Mouse (Mus musculus): ENCODE measurements around the gene Lrrc56. TPM values are rescaled to one million over a fixed set of nuclear protein-coding genes. Genes with fewer than 3 reads are reported as not detected.

The Lrrc56 gene
- total and polyA plus RNA-seq, 2 experiments from 2014 or later: 7.2 to 19.7 TPM

DNA sequence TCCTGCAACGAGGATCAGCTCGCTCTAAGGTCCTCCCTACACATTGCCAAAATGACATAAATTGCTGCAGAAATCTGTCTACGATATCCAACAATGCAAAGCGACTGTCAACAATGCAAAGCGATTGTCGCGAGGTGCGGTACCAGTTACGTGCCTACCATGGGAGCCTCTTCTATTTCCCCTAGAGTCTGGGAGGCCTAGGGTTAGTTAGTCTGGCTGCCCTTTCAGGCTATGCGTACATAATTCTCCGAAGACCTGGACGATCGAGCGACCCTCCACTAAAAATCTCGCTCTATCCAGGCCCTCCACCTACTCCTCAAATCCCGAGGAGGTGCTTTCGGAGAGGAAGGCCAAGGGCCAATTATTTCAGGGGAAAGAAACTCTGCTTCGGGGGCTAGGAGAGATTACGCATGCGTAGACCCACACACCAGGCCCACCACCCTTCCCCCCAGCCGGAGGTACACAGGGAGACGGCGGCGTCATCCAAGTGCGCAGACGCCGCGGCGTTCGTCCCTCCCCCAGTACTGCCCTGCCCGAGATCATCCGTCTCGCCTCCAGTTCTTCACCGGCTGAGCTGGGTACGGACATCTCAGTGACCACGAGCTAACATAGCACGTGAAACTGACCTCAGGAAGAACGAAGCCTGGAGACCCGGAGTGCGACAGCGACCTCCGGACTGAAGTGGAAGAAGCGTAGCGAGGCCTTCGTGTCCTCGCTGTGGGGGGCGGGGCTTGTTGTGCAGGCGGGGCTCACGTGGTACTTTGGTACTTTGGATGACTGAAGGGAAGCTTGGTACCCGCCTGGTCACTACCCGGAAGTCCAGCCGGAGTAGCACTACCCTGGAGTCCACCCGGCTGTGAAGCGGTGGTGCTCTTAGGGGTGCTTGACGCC, 21.6 kb upstream of the Lrrc56 start, which contains the start of gene Rnh1:
Gene Rnh1 (minus strand): TSS at position 742 of the 891 bp plus-strand sequence.
- Histone ChIP-seq H3K4me3 (ENCODE audit: low read length) (peak within 1 kb of the TSS; percentile 44), H3K27ac (peak within 1 kb of the TSS; percentile 93), H3K4me2 (ENCODE audit: low read depth, low read length) (peak within 1 kb of the TSS; percentile 61), H3K4me1 (ENCODE audit: insufficient read depth, low read length) (peaks cover 13% of the 10 kb centered on the region), H3K27me3 (ENCODE audit: insufficient read depth, low read length) (no peaks in the 10 kb centered on the region), H3K9ac (replicated peaks; ENCODE audit: low read length) (peak within 1 kb of the TSS; percentile 57), H3K9me3 (ENCODE audit: low read length) (no peaks in the 10 kb centered on the region), H3K36me3 (ENCODE audit: insufficient read depth, low read length) (no peaks in the 10 kb centered on the region)
- peak; percentile 97 for ATAC-seq
- WGBS: 2% methylated on average over 55 of the region's 55 CpGs
- TF ChIP-seq CTCF (IDR thresholded peaks at IDR 0.05; ENCODE audit: low read depth): peak; percentile 23; the same call in 1 of the 2 replicates
- DNase-seq (ENCODE audit: low spot score): peak; percentile 97

DNA sequence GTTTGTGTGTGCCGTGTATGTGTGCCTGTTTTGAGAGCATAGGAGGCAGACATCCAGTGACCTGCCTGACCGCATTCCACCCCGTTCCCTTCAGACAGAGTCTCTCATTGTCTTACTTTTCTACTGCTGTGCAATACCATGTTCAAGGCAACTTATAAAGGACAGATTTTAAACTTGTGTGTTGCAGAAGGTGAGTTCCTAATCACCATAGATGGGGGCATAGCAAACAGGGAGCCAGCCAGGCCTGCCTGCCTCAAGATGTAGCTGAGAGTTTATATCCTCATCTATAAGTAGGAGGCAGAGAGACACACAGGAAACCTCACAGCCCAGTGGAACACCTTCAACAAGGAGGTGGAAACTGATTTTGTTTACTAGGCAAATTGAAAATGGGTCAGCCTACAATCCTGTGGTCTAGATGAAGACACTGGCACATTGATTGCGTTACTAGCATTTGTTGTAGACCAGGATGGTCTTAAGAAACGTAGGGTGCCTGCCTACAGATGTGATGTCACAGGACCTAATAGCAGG, 20.6 kb upstream of the Lrrc56 start:
- Histone ChIP-seq H3K4me2 (ENCODE audit: low read depth, low read length) (peak overlapping the region; percentile 61), H3K4me3 (ENCODE audit: low read length) (peak overlapping the region; percentile 44; the same call in 1 of the 2 replicates), H3K9ac (replicated peaks; ENCODE audit: low read length) (peak overlapping the region; percentile 57), H3K9me3 (ENCODE audit: low read length) (no peaks in the 10 kb centered on the region), H3K27ac (peak overlapping the region; percentile 93; the same call in 1 of the 2 replicates), H3K4me1 (ENCODE audit: insufficient read depth, low read length) (peaks cover 5% of the 10 kb centered on the region; the same call in 1 of the 2 replicates), H3K27me3 (ENCODE audit: insufficient read depth, low read length) (no peaks in the 10 kb centered on the region), H3K36me3 (ENCODE audit: insufficient read depth, low read length) (no peaks in the 10 kb centered on the region)
- ATAC-seq (no peak), DNase-seq (ENCODE audit: low spot score) (no peak)
- WGBS: 74% methylated on average over 5 of the region's 5 CpGs
- no peak for TF ChIP-seq CTCF (IDR thresholded peaks at IDR 0.05; ENCODE audit: low read depth)

DNA sequence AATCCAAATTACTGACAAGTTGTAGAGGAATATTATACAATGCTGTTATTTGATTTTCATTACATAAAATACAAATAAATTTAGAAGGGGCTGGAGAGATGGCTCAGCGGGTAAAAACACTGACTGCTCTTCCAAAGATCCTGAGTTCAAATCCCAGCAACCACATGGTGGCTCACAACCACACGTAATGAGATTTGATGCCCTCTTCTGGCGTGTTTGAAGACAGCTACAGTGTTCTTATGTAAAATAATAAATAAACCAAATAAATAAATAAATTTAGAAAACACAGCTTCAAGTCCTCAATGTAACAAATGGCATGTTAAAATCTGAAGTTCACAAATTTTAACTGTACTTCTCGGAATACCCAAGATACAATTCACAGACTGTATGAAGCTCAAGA, 18.9 kb upstream of the Lrrc56 start:
- no peaks in the 10 kb centered on the region for H3K9me3 ChIP-seq (ENCODE audit: low read length)
- WGBS: 93% methylated on average over 4 of the region's 4 CpGs
- no peaks in the 10 kb centered on the region for H3K4me1 ChIP-seq (ENCODE audit: insufficient read depth, low read length)
- DNase-seq (ENCODE audit: low spot score) (no peak), ATAC-seq (no peak)
- TF ChIP-seq CTCF (IDR thresholded peaks at IDR 0.05; ENCODE audit: low read depth): 0 out of 2 replicates have a peak, but pooled peaks have one; percentile 20
- no peak overlapping the region for H3K4me2 ChIP-seq (ENCODE audit: low read depth, low read length)
- H3K36me3 ChIP-seq (ENCODE audit: insufficient read depth, low read length): no peaks in the 10 kb centered on the region
- H3K9ac ChIP-seq (replicated peaks; ENCODE audit: low read length): no peak overlapping the region
- no peaks in the 10 kb centered on the region for H3K27me3 ChIP-seq (ENCODE audit: insufficient read depth, low read length)
- no peak overlapping the region for H3K4me3 ChIP-seq (ENCODE audit: low read length)
- H3K27ac ChIP-seq: no peak overlapping the region

DNA sequence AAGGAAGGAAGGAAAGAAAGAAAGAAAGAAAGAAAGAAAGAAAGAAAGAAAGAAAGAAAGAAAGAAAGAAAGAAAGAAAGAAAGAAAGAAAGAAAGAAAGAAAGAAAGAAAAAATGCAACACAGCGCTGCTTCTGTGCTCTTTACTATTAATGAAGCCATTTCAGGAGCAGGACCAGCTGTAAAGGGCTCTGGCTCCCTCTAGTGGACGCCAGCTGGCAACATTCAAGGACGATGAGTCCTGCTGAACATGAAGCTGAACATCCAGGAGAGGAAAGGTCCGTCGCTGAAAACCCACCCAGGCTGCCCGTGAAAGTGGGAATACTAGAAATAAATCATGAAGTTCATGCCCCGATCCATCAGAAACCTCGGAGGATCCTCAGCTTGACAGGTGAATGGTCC, 17.8 kb upstream of the Lrrc56 start:
- ATAC-seq (no peak), DNase-seq (ENCODE audit: low spot score) (peak; percentile 94)
- Histone ChIP-seq H3K4me2 (ENCODE audit: low read depth, low read length) (no peak overlapping the region), H3K36me3 (ENCODE audit: insufficient read depth, low read length) (no peaks in the 10 kb centered on the region), H3K27me3 (ENCODE audit: insufficient read depth, low read length) (no peaks in the 10 kb centered on the region), H3K9ac (replicated peaks; ENCODE audit: low read length) (no peak overlapping the region), H3K9me3 (ENCODE audit: low read length) (no peaks in the 10 kb centered on the region), H3K4me1 (ENCODE audit: insufficient read depth, low read length) (no peaks in the 10 kb centered on the region), H3K4me3 (ENCODE audit: low read length) (no peak overlapping the region), H3K27ac (no peak overlapping the region)
- TF ChIP-seq CTCF (IDR thresholded peaks at IDR 0.05; ENCODE audit: low read depth): peak; percentile 96
- WGBS: 2% methylated on average over 8 of the region's 8 CpGs

DNA sequence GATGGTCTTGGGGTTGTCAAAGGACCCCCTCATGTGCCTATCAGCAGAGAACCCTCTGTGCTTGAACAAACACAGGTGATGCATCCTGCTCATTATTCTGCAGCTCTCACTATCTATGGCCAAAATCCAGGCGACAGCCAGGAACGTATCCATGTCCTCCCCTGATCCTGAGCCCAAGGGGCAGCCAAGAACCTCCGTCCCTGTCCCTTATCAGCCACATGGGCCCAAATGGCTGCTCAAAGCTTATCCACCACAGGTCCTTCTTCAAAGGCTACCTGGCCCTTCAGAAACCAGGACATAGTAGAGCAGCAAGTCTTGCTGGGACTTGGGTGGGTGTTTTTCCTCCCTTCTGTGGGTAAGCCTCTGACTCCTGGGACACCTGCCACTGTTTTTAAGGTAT, 5.8 kb upstream of the Lrrc56 start:
- WGBS: 89% methylated on average over 3 of the region's 3 CpGs
- ATAC-seq: no peak
- H3K27me3 ChIP-seq (ENCODE audit: insufficient read depth, low read length): no peaks in the 10 kb centered on the region
- H3K4me3 ChIP-seq (ENCODE audit: low read length): no peak overlapping the region
- H3K4me2 ChIP-seq (ENCODE audit: low read depth, low read length): no peak overlapping the region
- H3K36me3 ChIP-seq (ENCODE audit: insufficient read depth, low read length): peaks cover 17% of the 10 kb centered on the region
- no peak overlapping the region for H3K9ac ChIP-seq (replicated peaks; ENCODE audit: low read length)
- DNase-seq (ENCODE audit: low spot score): no peak
- no peak for TF ChIP-seq CTCF (IDR thresholded peaks at IDR 0.05; ENCODE audit: low read depth)
- no peak overlapping the region for H3K27ac ChIP-seq
- H3K9me3 ChIP-seq (ENCODE audit: low read length): no peaks in the 10 kb centered on the region
- H3K4me1 ChIP-seq (ENCODE audit: insufficient read depth, low read length): peaks cover 10% of the 10 kb centered on the region

DNA sequence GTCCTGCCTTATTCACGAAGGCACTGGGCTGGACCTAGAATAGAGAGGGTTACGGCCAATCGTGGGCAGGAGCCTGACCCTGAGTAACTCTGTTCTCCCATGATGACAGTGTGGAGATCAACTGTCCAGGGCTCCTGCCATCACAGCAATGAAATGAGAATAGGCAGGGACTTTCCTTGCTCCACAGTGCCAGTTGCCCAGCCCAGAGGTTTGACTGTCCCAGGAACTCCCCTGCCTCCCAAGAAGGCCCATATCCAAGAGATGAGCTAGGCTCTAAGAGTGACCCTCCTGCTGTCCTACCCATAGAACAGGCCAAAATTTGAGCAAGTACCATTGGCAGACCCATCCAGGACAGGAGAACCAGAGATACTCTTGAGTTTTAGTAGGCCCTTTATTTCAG, 5.2 kb upstream of the Lrrc56 start:
- no peak for DNase-seq (ENCODE audit: low spot score)
- no peak overlapping the region for H3K27ac ChIP-seq
- no peak for ATAC-seq
- peaks cover 17% of the 10 kb centered on the region for H3K36me3 ChIP-seq (ENCODE audit: insufficient read depth, low read length)
- no peaks in the 10 kb centered on the region for H3K9me3 ChIP-seq (ENCODE audit: low read length)
- TF ChIP-seq CTCF (IDR thresholded peaks at IDR 0.05; ENCODE audit: low read depth): no peak
- H3K9ac ChIP-seq (replicated peaks; ENCODE audit: low read length): no peak overlapping the region
- no peak overlapping the region for H3K4me3 ChIP-seq (ENCODE audit: low read length)
- H3K27me3 ChIP-seq (ENCODE audit: insufficient read depth, low read length): no peaks in the 10 kb centered on the region
- 89% methylated on average over 3 of the region's 3 CpGs for WGBS
- H3K4me2 ChIP-seq (ENCODE audit: low read depth, low read length): no peak overlapping the region
- H3K4me1 ChIP-seq (ENCODE audit: insufficient read depth, low read length): peaks cover 10% of the 10 kb centered on the region
